ENCODE assay signal across 9 mouse cellular contexts in the genomic region with DNA sequence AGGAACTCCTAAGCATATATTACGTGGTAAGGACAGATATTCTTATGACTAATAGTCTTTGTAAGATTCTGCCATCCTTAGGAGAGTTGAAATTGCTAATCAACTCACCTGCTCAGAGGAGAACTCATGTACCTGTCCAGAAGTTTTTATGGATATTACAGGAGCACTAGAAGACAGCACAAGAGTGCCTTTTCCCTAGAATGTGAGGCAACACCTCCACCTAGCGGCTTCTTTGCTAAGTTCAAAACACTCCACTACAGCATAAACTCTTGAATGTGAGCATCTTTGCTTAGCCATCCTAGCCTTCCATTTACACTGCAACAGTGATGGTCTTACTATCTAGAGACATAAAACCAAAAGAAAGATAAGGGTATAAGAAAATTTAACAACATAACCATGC.
DNase-seq lines count a peak whose midpoint lies in the region; ATAC-seq and TF ChIP-seq lines count a peak whose summit lies in the region.
"Had no signal": no experiment of that assay in that cellular context is flagged by ENCODE, and none has a peak within 500 bp of the region (broad histone marks: within the 10 kb centered on the region; RNA-seq: fewer than 3 reads in every experiment).

No protein-coding gene starts in this region.

- H3K27ac ChIP-seq in cerebellum, adult 2 months (ENCODE audit: insufficient read depth, low read length) = no peak overlapping the region
- no peak overlapping the region for H3K27ac ChIP-seq in layer of hippocampus, adult 2 months
- no peak overlapping the region for H3K27ac ChIP-seq in stomach, embryonic 16.5 days (ENCODE audit: low read length)
- H3K27ac ChIP-seq: limb, embryonic 12.5 days had no signal

- H3K9me3 ChIP-seq in E14TG2a.4 (ENCODE audit: low read length) = no peaks in the 10 kb centered on the region
- H3K9me3 ChIP-seq in stomach, embryonic 16.5 days (replicated peaks; ENCODE audit: control insufficient read depth, low read length) = no peaks in the 10 kb centered on the region
- H3K9me3 ChIP-seq: limb, embryonic 12.5 days had no signal

- H3K4me1 ChIP-seq in cerebellum, adult 2 months (ENCODE audit: control insufficient read depth, insufficient read depth, low read length) = no peaks in the 10 kb centered on the region
- peaks cover 16% of the 10 kb centered on the region for H3K4me1 ChIP-seq in E14TG2a.4 (replicated peaks; ENCODE audit: low read depth, low read length)
- H3K4me1 ChIP-seq in stomach, embryonic 16.5 days (ENCODE audit: control insufficient read depth, insufficient read depth, low read length) = no peaks in the 10 kb centered on the region
- H3K4me1 ChIP-seq: limb, embryonic 12.5 days had no signal

- TF ChIP-seq CTCF in cerebellum, adult 2 months (IDR thresholded peaks at IDR 0.05; ENCODE audit: borderline replicate concordance, insufficient read depth, low read depth, low read length) = peak; percentile 38; the same call in 1 of the 2 replicates
- peak; percentile 49 for TF ChIP-seq CTCF in E14TG2a.4 (conservative IDR thresholded peaks at IDR 0.05; ENCODE audit: low read length)
- peak; percentile 87 for TF ChIP-seq CTCF in layer of hippocampus, adult 2 months (conservative IDR thresholded peaks at IDR 0.05)

- no peaks in the 10 kb centered on the region for H3K36me3 ChIP-seq in E14TG2a.4 (ENCODE audit: insufficient read depth, low read length)
- no peaks in the 10 kb centered on the region for H3K36me3 ChIP-seq in stomach, embryonic 16.5 days (ENCODE audit: control insufficient read depth, insufficient read depth, low read length)
- H3K36me3 ChIP-seq: limb, embryonic 12.5 days had no signal

- ATAC-seq in stomach, embryonic 16.5 days (ENCODE audit: insufficient read depth, low FRiP score) = peak; percentile 37; the same call in 1 of the 2 replicates

- no peak overlapping the region for H3K4me2 ChIP-seq in stomach, embryonic 16.5 days (ENCODE audit: low read depth, low read length)
- H3K4me2 ChIP-seq: limb, embryonic 12.5 days had no signal

- TF ChIP-seq POLR2A in cerebellum, adult 2 months (IDR thresholded peaks at IDR 0.05; ENCODE audit: borderline replicate concordance, insufficient read depth, low read length) = no peak

- H3K27me3 ChIP-seq in cerebellum, adult 2 months (ENCODE audit: control insufficient read depth, insufficient read depth, low read length) = no peaks in the 10 kb centered on the region
- no peaks in the 10 kb centered on the region for H3K27me3 ChIP-seq in E14TG2a.4 (ENCODE audit: insufficient read depth, low read length)
- no peaks in the 10 kb centered on the region for H3K27me3 ChIP-seq in stomach, embryonic 16.5 days (ENCODE audit: control insufficient read depth, insufficient read depth, low read length)
- H3K27me3 ChIP-seq: limb, embryonic 12.5 days had no signal

- no peak overlapping the region for H3K9ac ChIP-seq in stomach, embryonic 16.5 days (ENCODE audit: low read length)
- H3K9ac ChIP-seq: limb, embryonic 12.5 days had no signal

- 42% methylated on average over 2 of the region's 2 CpGs for WGBS in cerebellum, adult 2 months
- 40% methylated on average over 2 of the region's 2 CpGs for WGBS in stomach, embryonic 16.5 days

- peak; percentile 7 to 21 for DNase-seq in cerebellum, adult 2 months
- no peak for DNase-seq in cerebellum, adult 9-11 months
- DNase-seq in cerebellum, postnatal 14 days = peak; percentile 83 to 87
- peak; percentile 38 to 54 for DNase-seq in frontal cortex, postnatal 25 days (ENCODE audit: low spot score in 2 of 2)
- DNase-seq in layer of hippocampus, adult 2 months (ENCODE audit: low spot score in 2 of 2) = peak; percentile 61 to 74
- DNase-seq in mesoderm, embryonic 11.5 days (ENCODE audit: low read depth, low spot score) = peak; percentile 71

- H3K4me3 ChIP-seq in cerebellum, adult 2 months (replicated peaks; ENCODE audit: insufficient read depth, low read depth, low read length) = no peak overlapping the region
- H3K4me3 ChIP-seq in E14TG2a.4 (replicated peaks; ENCODE audit: low read length) = no peak overlapping the region
- no peak overlapping the region for H3K4me3 ChIP-seq in layer of hippocampus, adult 2 months
- H3K4me3 ChIP-seq in stomach, embryonic 16.5 days (replicated peaks; ENCODE audit: low read length) = no peak overlapping the region
- H3K4me3 ChIP-seq: limb, embryonic 12.5 days had no signal
